Mouse (Mus musculus): ENCODE measurements around the gene Rgs6. TPM values are rescaled to one million over a fixed set of nuclear protein-coding genes. Genes with fewer than 3 reads are reported as not detected.

Rgs6 gene
- total RNA-seq, 2 experiments from 2014 or later = 65.4 to 79.4 TPM

- intact Hi-C loops (cut with DNase I) = no loop called here
Observed at GRCm38 (mm10) chr12:82841566-82841965, 253.5 kb downstream of the Rgs6 start.

GRCm38 (mm10) chr12:82848304-82848872 is 260.3 kb downstream of the Rgs6 start:
- intact Hi-C loops (cut with DNase I) = no loop called here
- no peak for DNase-seq

More at GRCm38 (mm10) chr12:82841566-82841965, 253.5 kb downstream of the Rgs6 start:
- DNase-seq = no peak

- DNase-seq = no peak
- intact Hi-C loops (cut with DNase I) = no loop called here
Observed at GRCm38 (mm10) chr12:82854902-82855301, 266.8 kb downstream of the Rgs6 start.

- DNase-seq = no peak
- intact Hi-C loops (cut with DNase I) = no loop called here
Observed at GRCm38 (mm10) chr12:82855333-82856107, 267.4 kb downstream of the Rgs6 start.

GRCm38 (mm10) chr12:82865686-82866085 is 277.6 kb downstream of the Rgs6 start:
- DNase-seq = no peak
- intact Hi-C loops (cut with DNase I) = no loop called here

GRCm38 (mm10) chr12:82880711-82881110 is 292.6 kb downstream of the Rgs6 start:
- intact Hi-C loops (cut with DNase I) = no loop called here
- no peak for DNase-seq

GRCm38 (mm10) chr12:82883079-82883478 is 295.0 kb downstream of the Rgs6 start:
- intact Hi-C loops (cut with DNase I) = no loop called here
- DNase-seq = no peak

GRCm38 (mm10) chr12:82894971-82895838 is 307.1 kb downstream of the Rgs6 start:
- DNase-seq = no peak
- intact Hi-C loops (cut with DNase I) = no loop called here

GRCm38 (mm10) chr12:82905773-82906172 is 317.7 kb downstream of the Rgs6 start:
- peak; percentile 5 for DNase-seq
- intact Hi-C loops (cut with DNase I) = no loop called here

- intact Hi-C loops (cut with DNase I) = no loop called here
- DNase-seq = no peak
Observed at GRCm38 (mm10) chr12:82910846-82911245, 322.8 kb downstream of the Rgs6 start.

- intact Hi-C loops (cut with DNase I) = no loop called here
Observed at GRCm38 (mm10) chr12:82914127-82914526, 326.0 kb downstream of the Rgs6 start.

GRCm38 (mm10) chr12:82920146-82920545 is 332.1 kb downstream of the Rgs6 start:
- intact Hi-C loops (cut with DNase I) = no loop called here
- no peak for DNase-seq

More at GRCm38 (mm10) chr12:82914127-82914526, 326.0 kb downstream of the Rgs6 start:
- DNase-seq = no peak

GRCm38 (mm10) chr12:82921287-82922015 is 333.4 kb downstream of the Rgs6 start:
- intact Hi-C loops (cut with DNase I) = no loop called here

GRCm38 (mm10) chr12:82922856-82923506 is 334.9 kb downstream of the Rgs6 start:
- intact Hi-C loops (cut with DNase I) = no loop called here
- DNase-seq = peak; percentile 48

More at GRCm38 (mm10) chr12:82921287-82922015, 333.4 kb downstream of the Rgs6 start:
- DNase-seq = no peak

- intact Hi-C loops (cut with DNase I) = no loop called here
- peak; percentile 88 for DNase-seq
Observed at GRCm38 (mm10) chr12:82932706-82933461, 344.8 kb downstream of the Rgs6 start.

- no peak for DNase-seq
- intact Hi-C loops (cut with DNase I) = no loop called here
Observed at GRCm38 (mm10) chr12:82935121-82935762, 347.1 kb downstream of the Rgs6 start.

GRCm38 (mm10) chr12:82935767-82936166 is 347.7 kb downstream of the Rgs6 start:
- no peak for DNase-seq
- intact Hi-C loops (cut with DNase I) = no loop called here

GRCm38 (mm10) chr12:82940461-82940860 is 352.4 kb downstream of the Rgs6 start:
- DNase-seq = no peak
- intact Hi-C loops (cut with DNase I) = loop anchor here (10.0 kb wide), 2 partner anchors 326 to 446 kb away; no protein-coding TSS in a partner anchor

GRCm38 (mm10) chr12:82946507-82946906 is 358.4 kb downstream of the Rgs6 start:
- DNase-seq = peak; percentile 83
- intact Hi-C loops (cut with DNase I) = loop anchor here (10.0 kb wide), 2 partner anchors 332 to 452 kb away; no protein-coding TSS in a partner anchor
